Mouse (Mus musculus) intestine, embryonic 15.5 days (tissue): ENCODE results near the gene Spdye4c. TPM values are rescaled to one million over a fixed set of nuclear protein-coding genes. Genes with fewer than 3 reads are reported as not detected.

ENCODE experiments used
- ATAC-seq: fragments of 200-750 bp; cut with Nextera tagmentation; 2 replicates; pipeline ENCODE4 v1.8.0; 2017; ENCODE audit warnings: moderate TSS enrichment, moderate library complexity
- H3K27ac ChIP-seq: fragments of 300-500 bp; sonication (generic); 2 replicates; pipeline ENCODE4 v1.5.1; 2015; ENCODE audit warnings: mild to moderate bottlenecking, inconsistent platforms
- H3K27me3 ChIP-seq: fragments of 300-500 bp; sonication (generic); replicated peaks from 2 replicates; pipeline ENCODE4 v1.6.1; 2015; ENCODE audit warnings: inconsistent platforms
- H3K36me3 ChIP-seq: fragments of 300-500 bp; sonication (generic); 2 replicates; pipeline ENCODE4 v1.6.1; 2015; ENCODE audit warnings: inconsistent platforms
- H3K4me1 ChIP-seq: fragments of 300-500 bp; sonication (generic); replicated peaks from 2 replicates; pipeline ENCODE4 v1.6.1; 2015; ENCODE audit warnings: inconsistent platforms
- H3K4me2 ChIP-seq: fragments of 300-500 bp; sonication (generic); replicated peaks from 2 replicates; pipeline ENCODE4 v1.6.1; 2015; ENCODE audit warnings: mild to moderate bottlenecking, inconsistent platforms
- H3K4me3 ChIP-seq: fragments of 300-500 bp; sonication (generic); replicated peaks from 2 replicates; pipeline ENCODE4 v1.5.1; 2015; ENCODE audit warnings: inconsistent platforms
- H3K9ac ChIP-seq: fragments of 300-500 bp; sonication (generic); 2 replicates; pipeline ENCODE4 v1.6.1; 2015; ENCODE audit warnings: inconsistent platforms
- H3K9me3 ChIP-seq: fragments of 300-500 bp; sonication (generic); 2 replicates; pipeline ENCODE4 v1.6.1; 2016; ENCODE audit warnings: inconsistent platforms
- WGBS: fragments of 180-500 bp; shearing (Covaris S2); methylation state at CpG from one replicate; pipeline ENCODE4 v1.1.7; 2015; 5-methylcytosine and 5-hydroxymethylcytosine counted together
- polyA plus RNA-seq: library from polyadenylated mRNA; unstranded; fragments of >200 nt; fragmentation: Nextera tagmentation; extraction: Ambion mirVana; gene quantifications from 2 replicates; pipeline ENCODE4 v1.2.1, GENCODE M21; 2015

The Spdye4c gene
- polyA plus RNA-seq, 1 experiment from 2014 or later = not detected

- Histone ChIP-seq H3K4me2 (0 out of 2 replicates have a peak overlapping the region, but pooled peaks have one; percentile 4), H3K4me3 (no peak overlapping the region), H3K27me3 (no peaks in the 10 kb centered on the region), H3K27ac (no peak overlapping the region), H3K9ac (no peak overlapping the region), H3K9me3 (no peaks in the 10 kb centered on the region), H3K36me3 (no peaks in the 10 kb centered on the region), H3K4me1 (peaks cover 17% of the 10 kb centered on the region)
- peak; percentile 70 for ATAC-seq
- WGBS = 42% methylated on average over 8 of the region's 8 CpGs
These were observed 25.1 kb upstream of the Spdye4c start for GRCm38 (mm10) chr2:128565904-128566303.

- no peak overlapping the region for H3K4me3 ChIP-seq
- no peaks in the 10 kb centered on the region for H3K9me3 ChIP-seq
- H3K27me3 ChIP-seq = no peaks in the 10 kb centered on the region
- no peaks in the 10 kb centered on the region for H3K36me3 ChIP-seq
- H3K4me2 ChIP-seq = no peak overlapping the region
- WGBS = 66% methylated on average over 10 of the region's 10 CpGs
- peak; percentile 39 for ATAC-seq
- peaks cover 17% of the 10 kb centered on the region for H3K4me1 ChIP-seq
- no peak overlapping the region for H3K27ac ChIP-seq
- no peak overlapping the region for H3K9ac ChIP-seq
These were observed 24.5 kb upstream of the Spdye4c start for GRCm38 (mm10) chr2:128566304-128567147.

GRCm38 (mm10) chr2:128568018-128568417 is 23.0 kb upstream of the Spdye4c start:
- peak; percentile 35; the same call in 1 of the 2 replicates for ATAC-seq

GRCm38 (mm10) chr2:128568490-128568889 is 22.5 kb upstream of the Spdye4c start:
- peaks cover 17% of the 10 kb centered on the region for H3K4me1 ChIP-seq
- no peak overlapping the region for H3K27ac ChIP-seq
- no peak overlapping the region for H3K9ac ChIP-seq
- no peaks in the 10 kb centered on the region for H3K9me3 ChIP-seq
- peak; percentile 55 for ATAC-seq
- no peaks in the 10 kb centered on the region for H3K36me3 ChIP-seq
- H3K4me2 ChIP-seq = no peak overlapping the region
- no peaks in the 10 kb centered on the region for H3K27me3 ChIP-seq
- no peak overlapping the region for H3K4me3 ChIP-seq
- WGBS = 34% methylated on average over 4 of the region's 4 CpGs

More at GRCm38 (mm10) chr2:128568018-128568417, 23.0 kb upstream of the Spdye4c start:
- H3K27me3 ChIP-seq = no peaks in the 10 kb centered on the region
- no peak overlapping the region for H3K4me2 ChIP-seq
- 44% methylated on average over 6 of the region's 6 CpGs for WGBS
- H3K27ac ChIP-seq = no peak overlapping the region
- H3K9me3 ChIP-seq = no peaks in the 10 kb centered on the region
- no peak overlapping the region for H3K9ac ChIP-seq
- H3K4me1 ChIP-seq = peaks cover 17% of the 10 kb centered on the region
- H3K4me3 ChIP-seq = no peak overlapping the region
- no peaks in the 10 kb centered on the region for H3K36me3 ChIP-seq

DNA sequence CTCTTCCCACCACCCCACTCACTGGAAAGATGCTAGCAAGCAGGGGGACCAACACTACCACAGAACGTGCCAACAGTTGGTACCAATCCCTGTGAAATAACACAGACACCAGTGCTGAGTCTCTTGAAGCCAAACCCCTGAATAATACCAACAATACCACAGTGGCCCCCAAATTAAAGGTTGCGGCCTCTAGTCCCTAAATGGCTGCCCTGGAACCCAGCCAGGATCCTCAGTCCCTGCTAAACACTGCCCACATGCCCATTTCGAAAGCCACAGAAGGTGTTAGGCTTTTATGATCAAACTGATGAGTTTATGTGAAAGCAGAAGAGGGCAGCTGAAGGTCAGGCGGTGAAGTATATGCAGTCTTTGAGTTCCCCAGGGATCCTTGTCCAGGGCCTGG is 20.0 kb upstream of the Spdye4c start:
- no peak overlapping the region for H3K9ac ChIP-seq
- no peak overlapping the region for H3K27ac ChIP-seq
- peaks cover 9% of the 10 kb centered on the region for H3K4me1 ChIP-seq
- no peaks in the 10 kb centered on the region for H3K27me3 ChIP-seq
- no peak overlapping the region for H3K4me2 ChIP-seq
- H3K36me3 ChIP-seq = no peaks in the 10 kb centered on the region
- 66% methylated on average over 4 of the region's 4 CpGs for WGBS
- H3K9me3 ChIP-seq = no peaks in the 10 kb centered on the region
- H3K4me3 ChIP-seq = no peak overlapping the region
- ATAC-seq = no peak

DNA sequence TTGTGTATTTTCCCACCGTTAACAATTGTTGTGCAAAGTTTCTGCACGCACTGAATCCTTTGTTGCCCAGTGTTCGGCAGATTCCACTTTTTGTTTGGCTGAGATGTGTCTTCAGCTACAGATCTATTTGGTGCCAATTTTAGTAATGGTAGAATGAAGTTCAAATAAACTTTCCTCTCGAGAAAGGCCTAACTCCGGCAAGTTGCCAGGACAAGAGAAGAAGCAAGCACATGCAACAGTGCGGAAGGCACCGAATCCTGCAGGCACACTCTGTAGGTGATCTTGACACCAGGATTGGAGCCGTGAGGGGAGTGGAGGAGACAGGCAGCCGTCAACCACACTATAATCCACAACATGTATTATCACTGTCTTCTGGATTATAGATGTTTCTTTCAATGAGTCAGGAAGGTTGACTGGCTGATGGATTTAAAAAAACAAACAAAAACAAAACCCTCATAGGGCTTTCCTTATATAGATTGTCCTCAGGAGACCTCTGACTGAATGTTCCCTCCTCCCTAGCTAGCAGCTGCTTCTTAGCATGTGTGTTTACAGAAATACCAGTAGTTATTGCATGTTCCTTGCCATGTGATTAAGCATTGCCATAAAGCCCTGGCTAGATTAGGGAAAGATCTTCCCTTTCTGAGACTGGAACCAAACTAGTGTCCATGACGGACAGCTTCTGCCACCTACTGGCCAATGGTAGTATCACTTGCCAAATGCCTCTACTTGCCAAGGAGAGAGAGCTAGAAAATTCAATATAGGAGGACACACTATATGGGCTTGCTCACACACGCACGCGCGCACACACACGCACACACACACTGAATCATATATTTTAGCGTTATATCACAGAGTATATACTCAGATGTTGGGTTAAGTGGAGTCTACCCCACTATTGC is 18.0 kb upstream of the Spdye4c start:
- H3K9me3 ChIP-seq = no peaks in the 10 kb centered on the region
- no peak overlapping the region for H3K4me3 ChIP-seq
- no peak overlapping the region for H3K27ac ChIP-seq
- no peaks in the 10 kb centered on the region for H3K27me3 ChIP-seq
- ATAC-seq = peak; percentile 70
- H3K36me3 ChIP-seq = no peaks in the 10 kb centered on the region
- 40% methylated on average over 16 of the region's 16 CpGs for WGBS
- no peak overlapping the region for H3K4me2 ChIP-seq
- no peak overlapping the region for H3K9ac ChIP-seq
- H3K4me1 ChIP-seq = 0 out of 2 replicates have a peak, but pooled peaks cover 3% of the 10 kb centered on the region

- no peak overlapping the region for H3K27ac ChIP-seq
- no peak for ATAC-seq
- no peaks in the 10 kb centered on the region for H3K27me3 ChIP-seq
- no peak overlapping the region for H3K9ac ChIP-seq
- no peak overlapping the region for H3K4me3 ChIP-seq
- no peaks in the 10 kb centered on the region for H3K4me1 ChIP-seq
- no peaks in the 10 kb centered on the region for H3K9me3 ChIP-seq
- WGBS = 70% methylated on average over 5 of the region's 5 CpGs
- H3K4me2 ChIP-seq = no peak overlapping the region
- no peaks in the 10 kb centered on the region for H3K36me3 ChIP-seq
These were observed 8.1 kb upstream of the Spdye4c start for GRCm38 (mm10) chr2:128582881-128583280.

DNA sequence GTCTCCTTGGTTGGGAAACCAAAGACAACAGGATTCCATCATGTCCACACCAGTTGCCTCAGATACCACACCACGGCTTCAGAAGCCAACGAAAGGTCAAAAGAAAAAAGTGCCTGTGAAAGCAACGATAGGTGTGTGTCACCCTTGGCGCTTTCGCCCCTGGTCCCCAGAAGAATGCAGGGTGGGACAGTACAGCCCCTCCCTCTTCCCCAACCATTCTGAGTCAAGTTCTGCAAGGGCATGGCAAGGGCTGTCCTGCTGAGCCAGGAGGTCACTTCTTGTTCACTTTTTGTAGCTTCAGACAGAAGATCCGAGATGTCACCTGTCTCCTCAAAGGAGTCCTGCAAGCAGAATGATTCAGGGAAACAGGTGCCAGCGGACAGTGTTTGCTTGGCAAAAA is 1.3 kb downstream of the Spdye4c start:
- no peak for ATAC-seq
- no peak overlapping the region for H3K4me2 ChIP-seq

GRCm38 (mm10) chr2:128601534-128601933 is 10.5 kb downstream of the Spdye4c start:
- Histone ChIP-seq H3K4me3 (no peak overlapping the region), H3K9ac (no peak overlapping the region), H3K27me3 (no peaks in the 10 kb centered on the region), H3K27ac (no peak overlapping the region), H3K36me3 (no peaks in the 10 kb centered on the region), H3K4me1 (no peaks in the 10 kb centered on the region), H3K9me3 (no peaks in the 10 kb centered on the region), H3K4me2 (no peak overlapping the region)
- no peak for ATAC-seq
- WGBS = 39% methylated on average over 2 of the region's 2 CpGs

More for the DNA sequence above, 1.3 kb downstream of the Spdye4c start:
- Histone ChIP-seq H3K9me3 (no peaks in the 10 kb centered on the region), H3K36me3 (no peaks in the 10 kb centered on the region), H3K27me3 (no peaks in the 10 kb centered on the region), H3K4me3 (no peak overlapping the region), H3K4me1 (no peaks in the 10 kb centered on the region), H3K9ac (no peak overlapping the region), H3K27ac (no peak overlapping the region)
- 87% methylated on average over 7 of the region's 7 CpGs for WGBS

- 65% methylated on average over 5 of the region's 5 CpGs for WGBS
These were observed 18.3 kb downstream of the Spdye4c start for GRCm38 (mm10) chr2:128609286-128609685.

GRCm38 (mm10) chr2:128611178-128611577 is 20.2 kb downstream of the Spdye4c start:
- Histone ChIP-seq H3K27me3 (no peaks in the 10 kb centered on the region), H3K4me2 (no peak overlapping the region), H3K9ac (no peak overlapping the region), H3K9me3 (no peaks in the 10 kb centered on the region), H3K36me3 (peaks cover 23% of the 10 kb centered on the region), H3K4me3 (no peak overlapping the region), H3K4me1 (0 out of 2 replicates have a peak, but pooled peaks cover 3% of the 10 kb centered on the region), H3K27ac (no peak overlapping the region)
- no peak for ATAC-seq
- 95% methylated on average over 8 of the region's 8 CpGs for WGBS

More at GRCm38 (mm10) chr2:128609286-128609685, 18.3 kb downstream of the Spdye4c start:
- H3K4me1 ChIP-seq = 0 out of 2 replicates have a peak, but pooled peaks cover 3% of the 10 kb centered on the region
- no peak overlapping the region for H3K27ac ChIP-seq
- no peak overlapping the region for H3K4me2 ChIP-seq
- no peaks in the 10 kb centered on the region for H3K9me3 ChIP-seq
- H3K36me3 ChIP-seq = peaks cover 16% of the 10 kb centered on the region
- no peak for ATAC-seq
- no peak overlapping the region for H3K4me3 ChIP-seq
- no peak overlapping the region for H3K9ac ChIP-seq
- no peaks in the 10 kb centered on the region for H3K27me3 ChIP-seq

- peak; percentile 82 for ATAC-seq
- 0 out of 2 replicates have a peak, but pooled peaks cover 3% of the 10 kb centered on the region for H3K4me1 ChIP-seq
- no peak overlapping the region for H3K4me3 ChIP-seq
- no peak overlapping the region for H3K9ac ChIP-seq
- H3K27ac ChIP-seq = no peak overlapping the region
- no peak overlapping the region for H3K4me2 ChIP-seq
- no peaks in the 10 kb centered on the region for H3K9me3 ChIP-seq
- no peaks in the 10 kb centered on the region for H3K27me3 ChIP-seq
- H3K36me3 ChIP-seq = peaks cover 26% of the 10 kb centered on the region
- WGBS = 77% methylated on average over 7 of the region's 7 CpGs
These were observed 21.3 kb downstream of the Spdye4c start for GRCm38 (mm10) chr2:128612275-128612674.
